Mouse (Mus musculus): Measurements from ENCODE around the gene Grik3.

- TF ChIP-seq CTCF (IDR thresholded peaks at IDR 0.05; ENCODE audit: low read depth) (no peak), EP300 (optimal IDR thresholded peaks at IDR 0.05) (no peak)
These were observed 161.3 kb downstream of the Grik3 start for GRCm38 (mm10) chr4:125651676-125652246.
